Mouse (Mus musculus) myocyte (in vitro differentiated cells): ENCODE results near the gene Spock1. TPM values are rescaled to one million over a fixed set of nuclear protein-coding genes. Genes with fewer than 3 reads are reported as not detected.

Source experiments
- H3K27me3 ChIP-seq: one replicate; pipeline ENCODE4 v1.6.1; 2011; ENCODE audit not compliant: control insufficient read depth, insufficient read depth, insufficient read length
- H3K36me3 ChIP-seq: one replicate; pipeline ENCODE4 v1.6.1; 2011; ENCODE audit not compliant: control insufficient read depth, insufficient read depth
- H3K4me2 ChIP-seq: one replicate; pipeline ENCODE4 v1.6.1; 2011; ENCODE audit warnings: low read depth, control low read depth
- H3K4me3 ChIP-seq: one replicate; pipeline ENCODE4 v1.5.1; 2011; ENCODE audit warnings: mild to moderate bottlenecking, control low read depth, moderate library complexity
- H3K79me2 ChIP-seq: one replicate; pipeline ENCODE4 v1.6.1; 2011; ENCODE audit not compliant: control insufficient read depth, insufficient read depth
- H3ac ChIP-seq: one replicate; pipeline ENCODE4 v1.6.1; 2011; ENCODE audit not compliant: control insufficient read depth, insufficient read length
- CEBPB ChIP-seq: IDR thresholded peaks from 2 replicates; pipeline ENCODE4 v1.6.1; 2011; ENCODE audit warnings: mild to moderate bottlenecking, moderate library complexity; ENCODE audit not compliant: poor library complexity, insufficient read depth, severe bottlenecking
- E2F4 ChIP-seq: IDR thresholded peaks from one replicate; pipeline ENCODE4 v1.6.1; 2011; ENCODE audit warnings: mild to moderate bottlenecking, control low read depth, moderate library complexity; ENCODE audit not compliant: insufficient read depth
- MAX ChIP-seq: IDR thresholded peaks from one replicate; pipeline ENCODE4 v1.6.1; 2011; ENCODE audit warnings: low read depth, mild to moderate bottlenecking, control low read depth
- MYOD1 ChIP-seq, 3 experiments: IDR thresholded peaks; one replicate each; pipeline ENCODE4 v1.6.1; 2011; ENCODE audit warnings: control low read depth in 2 of 3, low read depth in 2 of 3, mild to moderate bottlenecking in 2 of 3, moderate library complexity in 1 of 3; ENCODE audit not compliant: insufficient read length in 2 of 3, control insufficient read depth in 1 of 3
- MYOG ChIP-seq, 3 experiments: IDR thresholded peaks; one replicate each; pipeline ENCODE4 v1.6.1; 2011; ENCODE audit warnings: control low read depth in 2 of 3, low read depth in 2 of 3, mild to moderate bottlenecking in 2 of 3; ENCODE audit not compliant: insufficient read length in 2 of 3, control insufficient read depth in 1 of 3, insufficient read depth in 1 of 3
- POLR2A ChIP-seq: IDR thresholded peaks from one replicate; pipeline ENCODE4 v1.6.1; 2011; ENCODE audit warnings: low read depth, mild to moderate bottlenecking, control low read depth, moderate library complexity; ENCODE audit not compliant: insufficient read length
- POLR2AphosphoS2 ChIP-seq: IDR thresholded peaks from one replicate; pipeline ENCODE4 v1.6.1; 2011; ENCODE audit warnings: low read depth, control low read depth; ENCODE audit not compliant: insufficient read length
- REST ChIP-seq: IDR thresholded peaks from one replicate; pipeline ENCODE4 v1.6.1; 2011; ENCODE audit warnings: mild to moderate bottlenecking, control low read depth, moderate library complexity; ENCODE audit not compliant: insufficient read depth, insufficient read length
- SRF ChIP-seq: IDR thresholded peaks from one replicate; pipeline ENCODE4 v1.6.1; 2011; ENCODE audit warnings: low read depth; ENCODE audit not compliant: control insufficient read depth, insufficient read length
- TCF12 ChIP-seq: IDR thresholded peaks from one replicate; pipeline ENCODE4 v1.6.1; 2011; ENCODE audit warnings: mild to moderate bottlenecking, control low read depth; ENCODE audit not compliant: poor library complexity, insufficient read depth, severe bottlenecking
- TCF3 ChIP-seq: IDR thresholded peaks from one replicate; pipeline ENCODE4 v1.6.1; 2011; ENCODE audit warnings: low read depth, control low read depth; ENCODE audit not compliant: insufficient read length
- USF1 ChIP-seq: IDR thresholded peaks from one replicate; pipeline ENCODE4 v1.6.1; 2011; ENCODE audit warnings: low read depth, mild to moderate bottlenecking, control low read depth, moderate library complexity
- polyA plus RNA-seq: library from polyadenylated mRNA; unstranded; fragments of >200 nt; fragmentation: generic; extraction: Trizol; gene quantifications from one replicate; pipeline ENCODE4 v1.2.1, GENCODE M21; 2012; ENCODE audit warnings: missing spikeins

Spock1 gene
- polyA plus RNA-seq, 1 experiment, result 0.19 TPM

GRCm38 (mm10) chr13:57662554-57662953, 245.6 kb downstream of the Spock1 start:
- no peak overlapping the region for H3K4me2 ChIP-seq
- H3K79me2 ChIP-seq, result no peaks in the 10 kb centered on the region
- H3K27me3 ChIP-seq, result no peaks in the 10 kb centered on the region
- no peak overlapping the region for H3ac ChIP-seq
- H3K36me3 ChIP-seq, result no peaks in the 10 kb centered on the region
- no peak for TF ChIP-seq SRF
- no peak for TF ChIP-seq TCF3
- TF ChIP-seq MAX, result no peak
- TF ChIP-seq CEBPB, result no peak
- TF ChIP-seq POLR2A, result no peak
- no peak for TF ChIP-seq E2F4
- H3K4me3 ChIP-seq, result no peak overlapping the region

GRCm38 (mm10) chr13:57660523-57660922, 247.6 kb downstream of the Spock1 start:
- no peak overlapping the region for H3K4me2 ChIP-seq
- no peak for TF ChIP-seq MAX
- TF ChIP-seq REST, result no peak
- no peak for TF ChIP-seq USF1
- no peak for TF ChIP-seq POLR2AphosphoS2
- TF ChIP-seq E2F4, result no peak
- no peak for TF ChIP-seq POLR2A
- no peak for TF ChIP-seq MYOD1 (IDR thresholded peaks at IDR 0.05; ENCODE audit: control insufficient read depth in 1 of 3, insufficient read length in 2 of 3, low read depth in 2 of 3)
- no peak for TF ChIP-seq TCF3
- TF ChIP-seq SRF, result no peak
- no peak for TF ChIP-seq CEBPB
- TF ChIP-seq MYOG (IDR thresholded peaks at IDR 0.05; ENCODE audit: control insufficient read depth in 1 of 3, insufficient read depth in 1 of 3, insufficient read length in 2 of 3, low read depth in 2 of 3), result no peak
- no peak overlapping the region for H3K4me3 ChIP-seq
- H3K36me3 ChIP-seq, result no peaks in the 10 kb centered on the region
- no peak overlapping the region for H3ac ChIP-seq
- H3K27me3 ChIP-seq, result no peaks in the 10 kb centered on the region
- no peaks in the 10 kb centered on the region for H3K79me2 ChIP-seq

GRCm38 (mm10) chr13:57659872-57660271, 248.3 kb downstream of the Spock1 start:
- Histone ChIP-seq H3K4me3 (no peak overlapping the region), H3K4me2 (no peak overlapping the region), H3K36me3 (no peaks in the 10 kb centered on the region), H3K79me2 (no peaks in the 10 kb centered on the region), H3K27me3 (no peaks in the 10 kb centered on the region), H3ac (no peak overlapping the region)
- TF ChIP-seq TCF3 (no peak), E2F4 (no peak), CEBPB (no peak), MAX (no peak), POLR2AphosphoS2 (no peak), USF1 (no peak), REST (no peak), POLR2A (no peak), TCF12 (no peak), MYOD1 (IDR thresholded peaks at IDR 0.05; ENCODE audit: control insufficient read depth in 1 of 3, insufficient read length in 2 of 3, low read depth in 2 of 3) (no peak), SRF (no peak), MYOG (IDR thresholded peaks at IDR 0.05; ENCODE audit: control insufficient read depth in 1 of 3, insufficient read depth in 1 of 3, insufficient read length in 2 of 3, low read depth in 2 of 3) (no peak)

GRCm38 (mm10) chr13:57656606-57657005, 251.5 kb downstream of the Spock1 start:
- no peaks in the 10 kb centered on the region for H3K36me3 ChIP-seq
- no peak overlapping the region for H3ac ChIP-seq
- no peaks in the 10 kb centered on the region for H3K79me2 ChIP-seq
- no peaks in the 10 kb centered on the region for H3K27me3 ChIP-seq
- no peak overlapping the region for H3K4me3 ChIP-seq
- TF ChIP-seq POLR2AphosphoS2, result no peak
- TF ChIP-seq E2F4, result no peak
- no peak for TF ChIP-seq POLR2A
- no peak for TF ChIP-seq USF1
- no peak for TF ChIP-seq REST
- no peak for TF ChIP-seq TCF3
- TF ChIP-seq SRF, result no peak
- TF ChIP-seq MYOD1 (IDR thresholded peaks at IDR 0.05; ENCODE audit: control insufficient read depth in 1 of 3, insufficient read length in 2 of 3, low read depth in 2 of 3), result no peak
- TF ChIP-seq CEBPB, result no peak
- no peak for TF ChIP-seq TCF12
- TF ChIP-seq MAX, result no peak
- no peak for TF ChIP-seq MYOG (IDR thresholded peaks at IDR 0.05; ENCODE audit: control insufficient read depth in 1 of 3, insufficient read depth in 1 of 3, insufficient read length in 2 of 3, low read depth in 2 of 3)
- H3K4me2 ChIP-seq, result no peak overlapping the region

- Histone ChIP-seq H3K36me3 (no peaks in the 10 kb centered on the region), H3K79me2 (no peaks in the 10 kb centered on the region), H3K4me3 (no peak overlapping the region), H3ac (no peak overlapping the region), H3K27me3 (no peaks in the 10 kb centered on the region), H3K4me2 (no peak overlapping the region)
- TF ChIP-seq POLR2AphosphoS2, result no peak
Observed at GRCm38 (mm10) chr13:57654362-57654761, 253.8 kb downstream of the Spock1 start.
